Mouse (Mus musculus): Measurements from ENCODE around the gene Exd1.
A peak's percentile ranks its signal among the peaks of the same experiment; 100 is the strongest.

DNA sequence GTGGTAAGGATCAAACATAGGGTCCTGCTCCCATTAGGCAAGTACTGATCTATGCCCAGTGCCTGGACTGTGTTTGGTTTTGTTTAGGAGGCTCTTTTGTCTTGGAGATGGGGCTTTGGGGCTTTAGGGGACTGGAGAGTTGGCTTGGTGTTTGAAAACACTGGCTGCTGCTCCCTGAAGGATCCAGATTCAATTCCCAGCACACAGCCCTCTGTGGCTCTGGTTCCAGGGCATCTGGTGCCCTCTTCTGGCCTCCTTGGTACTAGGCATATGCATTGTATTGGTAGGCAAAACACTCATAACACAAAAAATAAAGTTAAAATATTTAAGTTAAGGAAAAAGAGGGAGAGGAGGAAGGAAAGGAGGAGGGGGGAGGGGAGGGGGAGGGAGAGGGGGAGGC, 40.3 kb downstream of the Exd1 start:
- peak; percentile 50 for TF ChIP-seq CTCF (conservative IDR thresholded peaks at IDR 0.05; ENCODE audit: low read length)
- no peak for TF ChIP-seq POU5F1 (IDR thresholded peaks at IDR 0.05; ENCODE audit: borderline replicate concordance, low read length)
- no peak for TF ChIP-seq NANOG (IDR thresholded peaks at IDR 0.05; ENCODE audit: borderline replicate concordance, low read length)
